Mouse (Mus musculus) G1E (cell line): ENCODE measurements around the gene Rgl1.

Source experiments
- CTCF ChIP-seq: IDR thresholded peaks from 2 replicates; pipeline ENCODE4 v1.5.1; 2012; ENCODE audit warnings: low read depth, low read length, inconsistent platforms, mixed read lengths
- GATA1 ChIP-seq: IDR thresholded peaks from 2 replicates; pipeline ENCODE4 v1.6.1; 2012; ENCODE audit warnings: borderline replicate concordance, low read length, inconsistent platforms, mixed read lengths
- POLR2AphosphoS5 ChIP-seq: IDR thresholded peaks from 2 replicates; pipeline ENCODE4 v1.6.1; 2012; ENCODE audit warnings: low read depth, low read length, inconsistent platforms; ENCODE audit not compliant: insufficient replicate concordance
- TAL1 ChIP-seq: conservative IDR thresholded peaks from 2 replicates; pipeline ENCODE4 v1.6.1; 2012; ENCODE audit warnings: low read depth, low read length, inconsistent platforms, mixed read lengths

DNA sequence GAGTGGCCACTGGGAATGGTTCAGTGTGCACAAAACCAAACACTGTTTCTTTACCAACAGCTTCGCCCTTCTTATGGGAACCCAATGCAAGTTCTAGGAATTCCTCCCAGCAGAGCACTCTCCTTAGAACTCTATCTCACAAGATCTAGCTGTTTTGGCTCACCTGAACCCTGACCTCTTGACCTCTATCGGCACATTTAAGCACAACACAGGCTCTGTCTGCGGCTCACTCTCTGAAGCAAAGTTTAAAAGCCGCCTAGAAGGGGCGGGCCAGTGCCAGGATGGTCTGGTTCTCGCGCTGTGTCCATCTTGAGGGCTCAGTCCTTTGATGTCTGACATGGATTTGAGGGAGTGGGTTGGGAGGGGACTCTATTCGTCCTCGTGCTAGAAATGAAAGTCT, 70.7 kb downstream of the Rgl1 start:
- TF ChIP-seq GATA1 (no peak), CTCF (no peak), TAL1 (no peak), POLR2AphosphoS5 (no peak)
